Mouse (Mus musculus) hindbrain, embryonic 12.5 days (tissue): ENCODE data around the gene Plcb1. TPM values are rescaled to one million over a fixed set of nuclear protein-coding genes. Genes with fewer than 3 reads are reported as not detected.
A peak's percentile ranks its signal among the peaks of the same experiment; 100 is the strongest.

Experiments
- ATAC-seq: fragments of 200-750 bp; cut with Nextera tagmentation; 2 replicates; pipeline ENCODE4 v1.8.0; 2017; ENCODE audit warnings: moderate TSS enrichment; ENCODE audit not compliant: low FRiP score
- H3K27ac ChIP-seq: fragments of 300-500 bp; sonication (generic); 2 replicates; pipeline ENCODE4 v1.5.1; 2016; ENCODE audit warnings: mild to moderate bottlenecking
- H3K27me3 ChIP-seq: fragments of 300-500 bp; sonication (generic); 2 replicates; pipeline ENCODE4 v1.6.1; 2016; ENCODE audit warnings: mild to moderate bottlenecking
- H3K36me3 ChIP-seq: fragments of 300-500 bp; sonication (generic); 2 replicates; pipeline ENCODE4 v1.6.1; 2016; ENCODE audit warnings: mild to moderate bottlenecking
- H3K4me1 ChIP-seq: fragments of 300-500 bp; sonication (generic); 2 replicates; pipeline ENCODE4 v1.6.1; 2016
- H3K4me2 ChIP-seq: fragments of 300-500 bp; sonication (generic); replicated peaks from 2 replicates; pipeline ENCODE4 v1.6.1; 2016; ENCODE audit warnings: mild to moderate bottlenecking
- H3K4me3 ChIP-seq: fragments of 300-500 bp; sonication (generic); 2 replicates; pipeline ENCODE4 v1.5.1; 2016; ENCODE audit warnings: mild to moderate bottlenecking
- H3K9ac ChIP-seq: fragments of 300-500 bp; sonication (generic); 2 replicates; pipeline ENCODE4 v1.6.1; 2016; ENCODE audit warnings: mild to moderate bottlenecking, moderate library complexity
- H3K9me3 ChIP-seq: fragments of 300-500 bp; sonication (generic); replicated peaks from 2 replicates; pipeline ENCODE4 v1.6.1; 2016; ENCODE audit warnings: mild to moderate bottlenecking
- WGBS: fragments of 180-500 bp; shearing (Covaris S2); methylation state at CpG from one replicate; pipeline ENCODE4 v1.1.7; 2016; 5-methylcytosine and 5-hydroxymethylcytosine counted together
- polyA plus RNA-seq: library from polyadenylated mRNA; unstranded; fragments of >200 nt; fragmentation: Nextera tagmentation; extraction: Ambion mirVana; gene quantifications from 2 replicates; pipeline ENCODE4 v1.2.1, GENCODE M21; 2016

Gene Plcb1
- polyA plus RNA-seq, 1 experiment from 2014 or later = 20.6 TPM

DNA sequence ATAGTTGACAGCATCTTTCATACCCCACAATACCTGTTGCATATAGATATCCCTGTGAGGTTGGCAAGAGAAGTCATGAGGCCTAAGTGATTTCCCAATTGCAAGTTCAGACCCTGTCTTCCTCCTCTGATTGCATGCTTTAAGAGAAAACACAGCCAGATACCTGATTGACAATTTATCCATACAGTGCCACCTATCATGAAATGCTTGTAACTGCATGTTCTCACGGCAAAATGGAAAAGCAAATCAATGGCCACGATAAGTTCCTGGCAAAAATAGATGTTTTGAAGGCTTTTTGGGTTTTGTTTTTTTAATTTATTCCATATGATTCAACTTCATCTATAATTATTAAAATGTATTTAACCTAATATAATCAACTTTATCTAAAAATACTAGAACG, 497.9 kb downstream of the Plcb1 start:
- Histone ChIP-seq H3K27me3 (no peaks in the 10 kb centered on the region), H3K4me2 (no peak overlapping the region), H3K9me3 (no peaks in the 10 kb centered on the region), H3K27ac (no peak overlapping the region), H3K4me1 (no peaks in the 10 kb centered on the region), H3K36me3 (no peaks in the 10 kb centered on the region), H3K9ac (no peak overlapping the region), H3K4me3 (no peak overlapping the region)
- ATAC-seq = no peak
- 70% methylated on average over 3 of the region's 3 CpGs for WGBS

DNA sequence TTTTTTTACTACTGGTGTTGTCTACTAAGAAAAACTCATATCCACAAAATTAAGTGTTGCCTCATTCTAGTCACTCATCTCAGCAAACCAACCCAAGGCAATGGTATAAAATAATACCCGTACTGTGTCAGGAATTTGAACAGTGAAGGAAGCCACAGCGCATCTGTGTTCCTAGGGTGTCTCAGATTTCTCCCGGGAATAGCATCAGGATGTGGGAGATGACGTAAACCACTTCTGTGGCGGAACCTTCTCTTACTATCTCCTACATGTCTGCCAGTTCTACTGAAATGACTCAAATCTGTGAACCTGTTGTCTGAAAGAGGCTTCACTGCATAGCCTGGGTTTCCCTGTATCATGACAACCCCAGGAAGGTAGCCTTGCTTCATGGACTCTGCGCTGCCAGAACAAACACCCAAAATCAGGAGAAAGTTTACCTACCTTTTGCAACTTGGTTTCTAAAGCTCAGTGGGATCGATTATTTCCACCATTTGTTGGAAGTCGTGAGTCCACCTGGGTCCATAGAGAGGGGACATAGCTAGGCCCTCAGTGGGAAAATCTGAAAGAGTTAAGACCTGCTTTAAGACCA, 510.4 kb downstream of the Plcb1 start:
- Histone ChIP-seq H3K4me1 (peaks cover 7% of the 10 kb centered on the region; the same call in 1 of the 2 replicates), H3K9ac (no peak overlapping the region), H3K4me3 (no peak overlapping the region), H3K4me2 (no peak overlapping the region), H3K27ac (no peak overlapping the region), H3K36me3 (no peaks in the 10 kb centered on the region), H3K27me3 (no peaks in the 10 kb centered on the region), H3K9me3 (no peaks in the 10 kb centered on the region)
- no peak for ATAC-seq
- 91% methylated on average over 8 of the region's 8 CpGs for WGBS

DNA sequence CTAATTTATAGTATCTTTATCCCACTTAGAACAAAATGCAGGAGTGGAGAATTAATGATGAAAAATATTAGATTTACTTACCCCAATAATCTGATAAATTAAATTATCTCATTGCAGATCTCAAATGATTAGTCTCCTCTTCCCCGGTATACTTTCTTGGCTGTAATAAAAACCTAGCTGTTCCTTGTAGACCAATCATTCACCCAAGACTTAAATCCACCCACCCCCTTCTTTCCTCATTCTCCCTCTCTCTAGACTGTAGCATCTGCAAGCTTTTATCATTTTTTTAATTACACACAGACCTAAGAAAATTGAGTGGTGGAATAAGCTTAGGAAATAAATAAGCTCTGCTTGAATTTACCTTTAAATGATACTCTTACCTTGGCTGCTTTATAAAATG, 514.6 kb downstream of the Plcb1 start:
- H3K36me3 ChIP-seq = no peaks in the 10 kb centered on the region
- H3K27me3 ChIP-seq = no peaks in the 10 kb centered on the region
- no peak overlapping the region for H3K27ac ChIP-seq
- H3K9me3 ChIP-seq = no peaks in the 10 kb centered on the region
- H3K4me3 ChIP-seq = no peak overlapping the region
- peaks cover 7% of the 10 kb centered on the region; the same call in 1 of the 2 replicates for H3K4me1 ChIP-seq
- H3K4me2 ChIP-seq = no peak overlapping the region
- no peak overlapping the region for H3K9ac ChIP-seq
- WGBS = 75% methylated on average over 1 of the region's 1 CpGs
- no peak for ATAC-seq

DNA sequence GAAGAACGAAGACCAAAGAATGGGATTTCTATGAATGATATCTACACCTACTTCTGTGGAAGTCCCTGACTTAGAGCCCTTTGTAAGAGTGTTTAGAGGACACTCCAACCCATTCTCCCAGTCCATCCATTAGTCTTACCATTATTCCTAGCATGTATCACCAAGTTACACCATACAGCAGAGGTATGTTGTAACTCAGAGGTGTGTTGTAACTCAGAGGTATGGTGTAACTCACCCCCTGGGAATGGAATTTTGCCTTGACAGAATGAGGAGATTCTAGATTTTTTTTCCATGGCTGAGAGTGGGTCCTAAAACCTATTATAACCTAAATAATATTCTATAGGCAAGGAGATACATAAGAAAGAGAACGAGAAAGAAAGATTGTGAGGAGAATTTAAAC, 516.6 kb downstream of the Plcb1 start:
- H3K36me3 ChIP-seq = no peaks in the 10 kb centered on the region
- H3K4me1 ChIP-seq = peaks cover 12% of the 10 kb centered on the region
- no peak overlapping the region for H3K4me3 ChIP-seq
- H3K4me2 ChIP-seq = no peak overlapping the region
- WGBS = 86% methylated on average over 2 of the region's 2 CpGs
- no peak overlapping the region for H3K9ac ChIP-seq
- no peak overlapping the region for H3K27ac ChIP-seq
- no peaks in the 10 kb centered on the region for H3K9me3 ChIP-seq
- no peaks in the 10 kb centered on the region for H3K27me3 ChIP-seq
- ATAC-seq = no peak

DNA sequence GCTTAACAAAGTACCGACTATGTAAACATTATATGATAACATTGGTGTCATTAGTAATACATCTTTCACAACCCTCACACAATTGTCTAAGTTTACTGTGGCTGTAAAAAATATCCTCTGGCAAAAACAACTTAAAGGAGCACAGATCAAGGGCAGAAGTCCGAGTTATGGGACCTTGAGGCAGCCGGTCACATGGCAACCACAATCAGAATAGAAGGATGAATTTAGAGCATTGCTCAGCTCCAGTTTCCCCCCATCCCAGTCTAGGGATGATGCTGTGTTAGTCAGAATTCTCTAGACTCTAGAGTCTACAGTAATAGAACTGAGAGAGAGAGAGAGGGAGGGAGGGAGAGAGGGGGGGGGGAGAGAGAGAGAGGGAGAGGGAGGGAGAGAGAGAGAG, 519.3 kb downstream of the Plcb1 start:
- H3K27ac ChIP-seq = no peak overlapping the region
- H3K4me2 ChIP-seq = no peak overlapping the region
- H3K9me3 ChIP-seq = no peaks in the 10 kb centered on the region
- WGBS = 88% methylated on average over 3 of the region's 3 CpGs
- no peak overlapping the region for H3K4me3 ChIP-seq
- H3K9ac ChIP-seq = no peak overlapping the region
- ATAC-seq = no peak
- peaks cover 6% of the 10 kb centered on the region; the same call in 1 of the 2 replicates for H3K4me1 ChIP-seq
- no peaks in the 10 kb centered on the region for H3K27me3 ChIP-seq
- H3K36me3 ChIP-seq = no peaks in the 10 kb centered on the region

DNA sequence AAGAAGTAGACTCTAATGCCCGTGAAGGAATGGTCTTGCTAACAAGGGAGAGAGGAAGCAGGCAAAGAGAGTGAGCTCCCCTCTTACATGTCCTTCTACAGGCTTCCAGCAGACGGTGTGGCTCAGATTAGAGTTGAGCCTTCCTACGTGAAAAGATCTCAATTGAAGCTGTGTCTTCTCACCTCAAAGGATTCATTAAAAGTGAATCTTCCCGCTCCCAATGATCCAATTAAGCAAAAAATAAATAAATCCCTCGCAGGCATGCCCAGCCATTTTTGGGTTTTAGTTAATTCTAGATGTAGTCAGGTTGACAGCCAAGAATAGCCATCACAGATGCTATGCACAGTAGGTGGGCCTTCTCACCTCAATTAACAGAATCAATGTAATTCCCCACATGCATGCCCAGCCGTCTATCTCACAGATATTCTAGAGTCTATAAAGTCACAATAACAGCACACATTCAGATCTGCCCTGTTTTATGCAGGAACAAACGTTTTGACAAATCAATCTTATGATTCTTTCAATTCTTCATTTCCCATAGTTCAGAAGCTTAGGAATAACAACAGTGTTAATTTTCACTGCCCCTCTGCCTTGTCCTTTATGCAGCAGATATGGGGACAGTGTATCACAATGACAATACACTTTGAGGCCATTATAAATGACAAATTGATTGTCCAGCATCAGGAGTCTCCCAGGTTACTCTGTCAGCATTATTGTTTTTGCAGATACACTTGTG, 520.0 kb downstream of the Plcb1 start:
- 66% methylated on average over 7 of the region's 7 CpGs for WGBS
- Histone ChIP-seq H3K36me3 (no peaks in the 10 kb centered on the region), H3K27me3 (no peaks in the 10 kb centered on the region), H3K9ac (no peak overlapping the region), H3K4me1 (peaks cover 6% of the 10 kb centered on the region; the same call in 1 of the 2 replicates), H3K4me2 (no peak overlapping the region), H3K9me3 (no peaks in the 10 kb centered on the region), H3K27ac (no peak overlapping the region), H3K4me3 (no peak overlapping the region)
- ATAC-seq = peak; percentile 50

- Histone ChIP-seq H3K4me3 (no peak overlapping the region), H3K9me3 (no peaks in the 10 kb centered on the region), H3K9ac (no peak overlapping the region), H3K27ac (no peak overlapping the region), H3K4me2 (no peak overlapping the region), H3K36me3 (no peaks in the 10 kb centered on the region), H3K27me3 (no peaks in the 10 kb centered on the region), H3K4me1 (peaks cover 6% of the 10 kb centered on the region; the same call in 1 of the 2 replicates)
- 43% methylated on average over 2 of the region's 2 CpGs for WGBS
- ATAC-seq = peak; percentile 53
These were observed 520.6 kb downstream of the Plcb1 start for GRCm38 (mm10) chr2:135306472-135306771.

DNA sequence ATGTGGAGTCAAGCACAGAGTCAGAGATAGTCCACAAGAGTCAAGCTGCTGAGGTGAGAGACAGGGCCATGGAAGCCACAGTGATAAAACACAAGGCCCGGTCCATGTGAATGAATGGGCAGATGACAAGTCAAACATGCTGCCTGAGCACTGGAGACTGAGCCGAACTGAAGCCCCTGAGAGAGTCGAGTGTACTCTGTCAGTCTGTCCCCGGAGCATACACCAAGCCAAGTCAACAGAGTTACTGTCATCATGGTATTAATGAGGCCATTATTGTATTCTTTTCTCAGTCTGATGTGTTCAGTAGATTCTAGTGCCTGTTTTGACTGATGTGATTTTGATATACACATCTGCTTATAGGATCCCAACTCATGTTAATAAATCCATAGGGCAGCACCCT, 521.9 kb downstream of the Plcb1 start:
- Histone ChIP-seq H3K4me1 (peaks cover 6% of the 10 kb centered on the region; the same call in 1 of the 2 replicates), H3K9ac (no peak overlapping the region), H3K4me3 (no peak overlapping the region), H3K4me2 (no peak overlapping the region), H3K27ac (no peak overlapping the region), H3K9me3 (no peaks in the 10 kb centered on the region), H3K27me3 (no peaks in the 10 kb centered on the region), H3K36me3 (no peaks in the 10 kb centered on the region)
- peak; percentile 64 for ATAC-seq
- 62% methylated on average over 4 of the region's 4 CpGs for WGBS

DNA sequence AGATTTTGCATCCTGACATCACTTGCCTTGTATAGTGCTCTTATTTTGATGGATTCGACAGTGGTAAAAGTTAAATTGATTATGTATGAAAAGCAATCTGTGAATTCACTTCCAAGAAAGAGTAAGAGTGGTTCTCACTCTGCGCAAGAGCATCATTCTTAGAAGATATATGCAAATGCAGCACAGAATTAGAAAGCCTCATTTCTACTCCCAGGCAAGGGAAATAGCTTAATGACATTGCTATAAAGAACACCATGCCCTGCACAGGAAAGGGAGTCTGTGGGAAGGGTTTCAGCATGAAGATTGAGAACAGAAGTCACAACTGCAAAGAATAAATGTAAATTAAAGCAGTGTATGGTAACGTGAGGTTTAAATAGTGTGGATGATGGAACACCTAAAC, 530.1 kb downstream of the Plcb1 start:
- no peaks in the 10 kb centered on the region for H3K4me1 ChIP-seq
- H3K36me3 ChIP-seq = no peaks in the 10 kb centered on the region
- no peak overlapping the region for H3K4me3 ChIP-seq
- 95% methylated on average over 3 of the region's 3 CpGs for WGBS
- no peak overlapping the region for H3K9ac ChIP-seq
- H3K27me3 ChIP-seq = no peaks in the 10 kb centered on the region
- H3K27ac ChIP-seq = no peak overlapping the region
- no peaks in the 10 kb centered on the region for H3K9me3 ChIP-seq
- no peak for ATAC-seq
- H3K4me2 ChIP-seq = no peak overlapping the region

DNA sequence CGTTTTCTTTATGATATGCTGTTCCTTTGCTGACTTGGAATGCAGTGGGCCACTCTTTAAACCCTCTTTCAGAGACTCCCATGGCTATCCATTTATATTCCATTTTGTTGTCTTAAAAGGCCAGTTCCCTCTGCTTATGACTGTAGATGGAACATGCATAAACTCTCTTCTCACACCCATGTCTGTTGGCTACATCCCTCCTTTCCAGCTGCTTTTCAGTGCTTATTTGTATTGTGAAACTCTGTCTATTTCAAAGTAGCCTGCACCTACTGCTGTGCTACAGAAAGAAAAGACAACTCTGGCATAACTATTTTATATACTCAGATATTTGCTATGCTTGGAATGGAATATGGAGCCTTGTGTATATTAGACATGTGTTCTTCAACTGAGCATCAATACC, 532.3 kb downstream of the Plcb1 start:
- 87% methylated on average over 1 of the region's 1 CpGs for WGBS
- H3K4me3 ChIP-seq = no peak overlapping the region
- no peak overlapping the region for H3K4me2 ChIP-seq
- ATAC-seq = no peak
- no peak overlapping the region for H3K27ac ChIP-seq
- H3K4me1 ChIP-seq = no peaks in the 10 kb centered on the region
- no peaks in the 10 kb centered on the region for H3K27me3 ChIP-seq
- no peaks in the 10 kb centered on the region for H3K9me3 ChIP-seq
- no peak overlapping the region for H3K9ac ChIP-seq
- no peaks in the 10 kb centered on the region for H3K36me3 ChIP-seq

DNA sequence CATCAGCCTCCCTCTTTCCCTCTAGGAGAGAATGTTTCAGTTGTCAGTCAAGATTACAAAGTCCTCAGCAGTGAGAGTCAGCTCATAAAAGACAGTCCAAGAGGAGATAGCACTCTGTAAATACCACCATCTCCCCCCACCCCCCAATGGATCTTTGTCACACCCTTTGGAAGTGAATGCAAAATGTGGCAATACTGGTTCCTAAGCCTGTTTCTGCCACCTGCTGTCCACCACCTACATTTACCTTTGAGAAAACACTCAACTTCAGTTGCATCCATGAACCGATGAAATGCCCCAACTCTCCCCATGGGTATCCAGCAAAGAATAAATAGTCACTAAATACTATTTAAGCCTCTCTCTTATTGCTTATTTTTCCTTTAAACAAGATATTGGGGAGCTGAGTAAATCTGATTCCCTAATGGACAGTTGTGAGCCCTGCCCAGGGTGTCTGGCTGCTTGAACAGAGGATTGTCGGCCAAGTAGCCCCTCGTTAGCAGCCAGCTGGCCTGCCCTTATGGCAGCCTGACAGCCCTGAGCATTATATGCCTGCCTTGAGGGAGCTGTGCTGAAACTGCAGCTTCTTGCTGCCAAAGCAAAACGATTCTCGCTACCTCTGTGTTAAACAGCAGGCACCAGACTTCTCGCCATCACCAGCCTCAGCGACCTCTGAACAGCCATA, 537.5 kb downstream of the Plcb1 start:
- WGBS = 69% methylated on average over 7 of the region's 7 CpGs
- Histone ChIP-seq H3K9me3 (no peaks in the 10 kb centered on the region), H3K4me2 (peak overlapping the region; percentile 37), H3K27ac (no peak overlapping the region), H3K4me3 (no peak overlapping the region), H3K36me3 (no peaks in the 10 kb centered on the region), H3K4me1 (no peaks in the 10 kb centered on the region), H3K9ac (no peak overlapping the region), H3K27me3 (0 out of 2 replicates have a peak, but pooled peaks cover 2% of the 10 kb centered on the region)
- ATAC-seq = peak; percentile 74

DNA sequence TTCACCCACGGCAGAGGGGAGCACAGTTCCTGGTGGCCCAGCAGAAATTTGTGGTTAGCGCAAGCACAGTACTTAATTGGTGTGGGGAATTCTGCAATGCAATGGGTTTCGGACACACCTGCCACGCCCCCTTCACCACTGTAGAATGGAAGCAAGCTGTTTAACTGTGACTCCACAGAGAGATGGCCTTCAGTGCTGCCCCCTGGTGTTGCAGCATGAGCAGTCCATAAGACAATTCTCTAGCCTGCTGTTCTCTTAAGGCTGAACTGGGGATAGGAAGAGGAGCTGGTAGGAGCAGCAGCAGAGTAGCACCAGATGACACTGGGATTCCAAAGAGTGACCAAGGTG, 538.1 kb downstream of the Plcb1 start:
- H3K4me3 ChIP-seq = no peak overlapping the region
- no peak overlapping the region for H3K9ac ChIP-seq
- no peaks in the 10 kb centered on the region for H3K4me1 ChIP-seq
- no peaks in the 10 kb centered on the region for H3K9me3 ChIP-seq
- no peaks in the 10 kb centered on the region for H3K36me3 ChIP-seq
- 0 out of 2 replicates have a peak, but pooled peaks cover 2% of the 10 kb centered on the region for H3K27me3 ChIP-seq
- WGBS = 37% methylated on average over 4 of the region's 4 CpGs
- ATAC-seq = peak; percentile 88
- no peak overlapping the region for H3K27ac ChIP-seq
- peak overlapping the region; percentile 37 for H3K4me2 ChIP-seq

DNA sequence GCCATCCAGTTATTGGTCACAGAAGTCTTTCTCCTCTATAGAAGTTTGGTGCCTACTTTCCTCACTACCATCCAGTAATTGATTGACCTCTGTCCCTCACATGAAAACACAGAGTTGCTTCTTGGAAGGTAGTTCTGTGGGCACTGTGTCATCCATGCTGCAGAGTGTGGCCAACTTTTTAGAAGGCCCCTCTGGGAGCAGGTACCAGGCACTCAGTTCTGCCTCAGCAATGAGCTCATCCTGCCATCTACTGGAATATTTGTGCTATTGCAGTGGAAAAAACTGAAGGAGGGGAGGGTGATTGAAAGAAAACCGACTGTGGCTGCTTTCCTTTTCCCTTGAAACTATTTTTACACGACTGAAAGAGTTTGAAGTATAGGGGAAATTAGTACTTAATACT, 542.9 kb downstream of the Plcb1 start:
- Histone ChIP-seq H3K4me2 (no peak overlapping the region), H3K27ac (no peak overlapping the region), H3K4me1 (no peaks in the 10 kb centered on the region), H3K4me3 (no peak overlapping the region), H3K9ac (no peak overlapping the region), H3K27me3 (peaks cover 7% of the 10 kb centered on the region; the same call in 1 of the 2 replicates), H3K9me3 (no peaks in the 10 kb centered on the region), H3K36me3 (no peaks in the 10 kb centered on the region)
- WGBS = 5% methylated on average over 2 of the region's 2 CpGs
- peak; percentile 69 for ATAC-seq
